ENCODE assay signal across 31 mouse cellular contexts in the genomic region with DNA sequence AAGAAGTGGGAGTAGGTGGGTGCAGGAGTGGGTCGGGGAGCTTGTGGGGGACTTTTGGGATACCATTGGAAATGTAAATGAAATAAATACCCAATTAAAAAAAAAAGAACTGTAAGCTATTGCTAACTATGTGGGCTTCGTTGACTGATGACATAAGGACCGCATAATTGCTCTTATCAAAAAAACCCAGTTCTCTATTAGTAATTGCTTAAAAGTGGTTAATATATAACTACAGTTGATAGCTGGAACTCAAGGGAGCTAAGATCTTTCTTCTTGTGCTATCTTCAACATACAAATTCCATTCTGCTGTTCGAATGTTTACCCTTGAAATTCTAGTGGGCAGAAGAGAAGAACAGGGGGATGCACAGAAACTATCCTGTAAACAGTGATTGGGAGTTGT.
"Had no signal": no experiment of that assay in that cellular context is flagged by ENCODE, and none has a peak within 500 bp of the region (broad histone marks: within the 10 kb centered on the region; RNA-seq: fewer than 3 reads in every experiment).

No protein-coding gene starts in this region.

- H3K27me3 ChIP-seq: limb, embryonic 12.5 days; limb, embryonic 13.5 days; limb, embryonic 15.5 days; liver, embryonic 12.5 days; liver, embryonic 13.5 days; liver, embryonic 15.5 days; lung, embryonic 15.5 days; megakaryocyte, embryonic 14.5 days; midbrain, embryonic 12.5 days; midbrain, embryonic 13.5 days; midbrain, embryonic 15.5 days had no signal

- H3K27ac ChIP-seq: limb, embryonic 10.5 days; limb, embryonic 12.5 days; limb, embryonic 13.5 days; limb, embryonic 15.5 days; liver, embryonic 12.5 days; liver, embryonic 13.5 days; liver, embryonic 14.5 days; liver, embryonic 15.5 days; lung, embryonic 15.5 days; macrophage; midbrain, embryonic 10.5 days; midbrain, embryonic 12.5 days; midbrain, embryonic 13.5 days; midbrain, embryonic 15.5 days had no signal

- H3K9me3 ChIP-seq: limb, embryonic 10.5 days; limb, embryonic 12.5 days; limb, embryonic 13.5 days; limb, embryonic 15.5 days; liver, embryonic 12.5 days; liver, embryonic 13.5 days; liver, embryonic 15.5 days; lung, embryonic 15.5 days; megakaryocyte, embryonic 14.5 days; midbrain, embryonic 10.5 days; midbrain, embryonic 12.5 days; midbrain, embryonic 13.5 days; midbrain, embryonic 15.5 days had no signal

- H3K4me1 ChIP-seq: limb, embryonic 10.5 days; limb, embryonic 12.5 days; limb, embryonic 13.5 days; limb, embryonic 15.5 days; liver, embryonic 12.5 days; liver, embryonic 13.5 days; liver, embryonic 15.5 days; lung, embryonic 15.5 days; megakaryocyte, embryonic 14.5 days; midbrain, embryonic 10.5 days; midbrain, embryonic 12.5 days; midbrain, embryonic 13.5 days; midbrain, embryonic 15.5 days had no signal

- ATAC-seq: liver, embryonic 12.5 days; liver, postnatal 0 days; lung, postnatal 0 days; midbrain, embryonic 13.5 days; midbrain, embryonic 15.5 days; midbrain, embryonic 16.5 days had no signal

- H3K4me3 ChIP-seq: limb, embryonic 10.5 days; limb, embryonic 12.5 days; limb, embryonic 13.5 days; limb, embryonic 15.5 days; liver, embryonic 12.5 days; liver, embryonic 13.5 days; liver, embryonic 15.5 days; lung, embryonic 15.5 days; megakaryocyte, embryonic 14.5 days; midbrain, embryonic 10.5 days; midbrain, embryonic 12.5 days; midbrain, embryonic 13.5 days; midbrain, embryonic 15.5 days; myocyte had no signal

- H3K36me3 ChIP-seq: limb, embryonic 10.5 days; limb, embryonic 12.5 days; limb, embryonic 13.5 days; limb, embryonic 15.5 days; liver, embryonic 12.5 days; liver, embryonic 13.5 days; liver, embryonic 15.5 days; lung, embryonic 15.5 days; midbrain, embryonic 10.5 days; midbrain, embryonic 12.5 days; midbrain, embryonic 13.5 days; midbrain, embryonic 15.5 days had no signal

- DNase-seq: left cerebral cortex, postnatal 4 days; liver; liver, embryonic 13.5 days; liver, postnatal 0 days; lung, adult 18-20 months; lung, adult 2 months; lung, embryonic 14.5 days; lung, postnatal 10 days; lung, postnatal 14 days; lung, postnatal 36 days; lung, postnatal 4 days; midbrain, embryonic 14.5 days had no signal

- H3K4me2 ChIP-seq: limb, embryonic 12.5 days; limb, embryonic 13.5 days; limb, embryonic 15.5 days; liver, embryonic 11.5 days; liver, embryonic 12.5 days; liver, embryonic 13.5 days; liver, embryonic 15.5 days; lung, embryonic 14.5 days; lung, embryonic 15.5 days; midbrain, embryonic 11.5 days; midbrain, embryonic 12.5 days; midbrain, embryonic 13.5 days; midbrain, embryonic 15.5 days had no signal

- H3K9ac ChIP-seq: limb, embryonic 12.5 days; limb, embryonic 13.5 days; limb, embryonic 15.5 days; liver, embryonic 12.5 days; liver, embryonic 13.5 days; liver, embryonic 14.5 days; liver, embryonic 15.5 days; liver, postnatal 0 days; lung, embryonic 14.5 days; lung, embryonic 15.5 days; midbrain, embryonic 12.5 days; midbrain, embryonic 13.5 days; midbrain, embryonic 15.5 days had no signal
